In genomic region chr2:31912575-31912974, GRCm38 (mm10) we compare ENCODE assay signal across 11 mouse cellular contexts. TPM values are rescaled to one million over a fixed set of nuclear protein-coding genes. Genes with fewer than 3 reads are reported as not detected.
A peak's percentile ranks its signal among the peaks of the same experiment; 100 is the strongest.
DNase-seq lines count a peak whose midpoint lies in the region; ATAC-seq and TF ChIP-seq lines count a peak whose summit lies in the region.
"Had no signal": no experiment of that assay in that cellular context is flagged by ENCODE, and none has a peak within 500 bp of the region (broad histone marks: within the 10 kb centered on the region; RNA-seq: fewer than 3 reads in every experiment).

No protein-coding gene starts in this region.

- no peak for TF ChIP-seq POLR2A in bone marrow macrophage, adult 2 months (IDR thresholded peaks at IDR 0.05; ENCODE audit: borderline replicate concordance, low read depth, low read length)
- TF ChIP-seq POLR2A in small intestine, adult 2 months (IDR thresholded peaks at IDR 0.05; ENCODE audit: low read depth, low read length), result no peak

- no peaks in the 10 kb centered on the region; the same call in 1 of the 2 replicates for H3K27me3 ChIP-seq in hindbrain, embryonic 14.5 days (ENCODE audit: control insufficient read depth, insufficient read depth, low read length)
- H3K27me3 ChIP-seq in hindbrain, embryonic 12.5 days, result no peaks in the 10 kb centered on the region; the same call in 1 of the 2 replicates
- no peaks in the 10 kb centered on the region for H3K27me3 ChIP-seq in midbrain, embryonic 14.5 days (ENCODE audit: control insufficient read depth, insufficient read depth, low read length)
- no peaks in the 10 kb centered on the region for H3K27me3 ChIP-seq in midbrain, embryonic 16.5 days (ENCODE audit: control insufficient read depth, insufficient read depth, low read depth, low read length)
- H3K27me3 ChIP-seq in small intestine, adult 2 months (ENCODE audit: control insufficient read depth, insufficient read depth, low read length), result no peaks in the 10 kb centered on the region
- H3K27me3 ChIP-seq: embryonic facial prominence, embryonic 13.5 days; limb, embryonic 15.5 days had no signal

- H3K36me3 ChIP-seq in hindbrain, embryonic 14.5 days (replicated peaks; ENCODE audit: control insufficient read depth, insufficient read depth), result no peaks in the 10 kb centered on the region
- H3K36me3 ChIP-seq in hindbrain, embryonic 12.5 days, result no peaks in the 10 kb centered on the region
- H3K36me3 ChIP-seq in midbrain, embryonic 14.5 days (ENCODE audit: control insufficient read depth, insufficient read depth, low read length), result no peaks in the 10 kb centered on the region
- no peaks in the 10 kb centered on the region for H3K36me3 ChIP-seq in midbrain, embryonic 16.5 days (ENCODE audit: control insufficient read depth, insufficient read depth, low read length)
- H3K36me3 ChIP-seq in small intestine, adult 2 months (ENCODE audit: control insufficient read depth, insufficient read depth, low read length), result no peaks in the 10 kb centered on the region
- H3K36me3 ChIP-seq: embryonic facial prominence, embryonic 13.5 days; limb, embryonic 15.5 days had no signal

- no peak overlapping the region for H3K27ac ChIP-seq in hindbrain, embryonic 14.5 days
- H3K27ac ChIP-seq in hindbrain, embryonic 12.5 days, result no peak overlapping the region
- H3K27ac ChIP-seq in midbrain, embryonic 14.5 days (replicated peaks; ENCODE audit: low read depth, low read length), result no peak overlapping the region
- no peak overlapping the region for H3K27ac ChIP-seq in midbrain, embryonic 16.5 days (ENCODE audit: low read length)
- no peak overlapping the region for H3K27ac ChIP-seq in bone marrow macrophage, adult 2 months (ENCODE audit: insufficient read depth, low read depth, low read length)
- no peak overlapping the region for H3K27ac ChIP-seq in small intestine, adult 2 months (ENCODE audit: insufficient read depth, low read depth, low read length)
- H3K27ac ChIP-seq: embryonic facial prominence, embryonic 13.5 days; limb, embryonic 15.5 days had no signal

- H3K4me2 ChIP-seq in hindbrain, embryonic 14.5 days (replicated peaks), result no peak overlapping the region
- H3K4me2 ChIP-seq in hindbrain, embryonic 12.5 days (replicated peaks), result no peak overlapping the region
- no peak overlapping the region for H3K4me2 ChIP-seq in midbrain, embryonic 14.5 days (ENCODE audit: low read length)
- no peak overlapping the region for H3K4me2 ChIP-seq in midbrain, embryonic 16.5 days (ENCODE audit: low read length)
- H3K4me2 ChIP-seq: embryonic facial prominence, embryonic 13.5 days; limb, embryonic 15.5 days had no signal

- TF ChIP-seq CTCF in bone marrow macrophage, adult 2 months (IDR thresholded peaks at IDR 0.05; ENCODE audit: low read depth, low read length), result 0 out of 2 replicates have a peak, but pooled peaks have one; percentile 24
- TF ChIP-seq CTCF in small intestine, adult 2 months (IDR thresholded peaks at IDR 0.05; ENCODE audit: extremely low read depth, insufficient read length, insufficient replicate concordance, low read depth, low read length), result peak; percentile 35; the same call in 1 of the 2 replicates

- no peaks in the 10 kb centered on the region for H3K4me1 ChIP-seq in hindbrain, embryonic 14.5 days (replicated peaks; ENCODE audit: control insufficient read depth, insufficient read depth, low read length)
- no peaks in the 10 kb centered on the region for H3K4me1 ChIP-seq in hindbrain, embryonic 12.5 days
- H3K4me1 ChIP-seq in midbrain, embryonic 14.5 days (ENCODE audit: control insufficient read depth, insufficient read depth, low read length), result no peaks in the 10 kb centered on the region
- no peaks in the 10 kb centered on the region for H3K4me1 ChIP-seq in midbrain, embryonic 16.5 days (ENCODE audit: control insufficient read depth, insufficient read depth, low read length)
- no peaks in the 10 kb centered on the region for H3K4me1 ChIP-seq in bone marrow macrophage, adult 2 months (ENCODE audit: control insufficient read depth, insufficient read depth, low read length)
- no peaks in the 10 kb centered on the region for H3K4me1 ChIP-seq in small intestine, adult 2 months (ENCODE audit: control insufficient read depth, insufficient read depth, insufficient read length, low read length)
- H3K4me1 ChIP-seq: embryonic facial prominence, embryonic 13.5 days; limb, embryonic 15.5 days had no signal

- DNase-seq in hindbrain, embryonic 14.5 days (ENCODE audit: low spot score), result peak; percentile 37
- peak; percentile 72 for DNase-seq in midbrain, embryonic 14.5 days
- DNase-seq in urinary bladder, adult 2 months (ENCODE audit: low spot score), result no peak
- DNase-seq: gastrocnemius, postnatal 25 days had no signal

- H3K9ac ChIP-seq in hindbrain, embryonic 14.5 days, result no peak overlapping the region
- no peak overlapping the region for H3K9ac ChIP-seq in hindbrain, embryonic 12.5 days
- no peak overlapping the region for H3K9ac ChIP-seq in midbrain, embryonic 14.5 days (replicated peaks; ENCODE audit: low read length)
- no peak overlapping the region for H3K9ac ChIP-seq in midbrain, embryonic 16.5 days (ENCODE audit: low read depth, low read length)
- H3K9ac ChIP-seq: embryonic facial prominence, embryonic 13.5 days; limb, embryonic 15.5 days had no signal

- ATAC-seq in hindbrain, embryonic 14.5 days (ENCODE audit: low FRiP score), result no peak
- ATAC-seq in hindbrain, embryonic 12.5 days (ENCODE audit: low FRiP score), result no peak
- no peak; the same call in 1 of the 2 replicates for ATAC-seq in midbrain, embryonic 14.5 days (ENCODE audit: low FRiP score, low TSS enrichment)
- no peak for ATAC-seq in midbrain, embryonic 16.5 days
- ATAC-seq: activated CD4-positive, CD25-positive, alpha-beta regulatory T cell, adult 4 months had no signal

- WGBS in hindbrain, embryonic 14.5 days, result 73% methylated on average over 4 of the region's 4 CpGs
- WGBS in hindbrain, embryonic 12.5 days, result 83% methylated on average over 4 of the region's 4 CpGs
- 75% methylated on average over 4 of the region's 4 CpGs for WGBS in midbrain, embryonic 14.5 days
- 72% methylated on average over 4 of the region's 4 CpGs for WGBS in midbrain, embryonic 16.5 days
- 77% methylated on average over 4 of the region's 4 CpGs for WGBS in small intestine, adult 2 months

- H3K9me3 ChIP-seq in hindbrain, embryonic 14.5 days (ENCODE audit: control insufficient read depth, low read length), result no peaks in the 10 kb centered on the region
- H3K9me3 ChIP-seq in hindbrain, embryonic 12.5 days (replicated peaks), result no peaks in the 10 kb centered on the region
- H3K9me3 ChIP-seq in midbrain, embryonic 14.5 days (ENCODE audit: control insufficient read depth, low read length), result no peaks in the 10 kb centered on the region
- H3K9me3 ChIP-seq in midbrain, embryonic 16.5 days (replicated peaks; ENCODE audit: control insufficient read depth, low read length, poor library complexity, severe bottlenecking), result no peaks in the 10 kb centered on the region
- H3K9me3 ChIP-seq: embryonic facial prominence, embryonic 13.5 days; limb, embryonic 15.5 days had no signal

- H3K4me3 ChIP-seq in hindbrain, embryonic 14.5 days (replicated peaks; ENCODE audit: low read length), result no peak overlapping the region
- no peak overlapping the region for H3K4me3 ChIP-seq in hindbrain, embryonic 12.5 days
- no peak overlapping the region for H3K4me3 ChIP-seq in midbrain, embryonic 14.5 days (replicated peaks; ENCODE audit: low read depth, low read length)
- no peak overlapping the region for H3K4me3 ChIP-seq in midbrain, embryonic 16.5 days (ENCODE audit: low read depth, low read length)
- no peak overlapping the region for H3K4me3 ChIP-seq in bone marrow macrophage, adult 2 months (ENCODE audit: insufficient read depth, low read length)
- no peak overlapping the region for H3K4me3 ChIP-seq in small intestine, adult 2 months (ENCODE audit: low read depth, low read length)
- H3K4me3 ChIP-seq: embryonic facial prominence, embryonic 13.5 days; limb, embryonic 15.5 days had no signal

RNA-seq across cellular contexts. Expression of gene Lamc3, which starts 25.5 kb away (rescaled TPM):
- polyA plus RNA-seq in hindbrain, embryonic 14.5 days (2014; fragmentation: Nextera tagmentation; extraction: Ambion mirVana), result 4.9 and 6.1 TPM in 2 replicates
- 7.2 and 7.6 TPM in 2 replicates for polyA plus RNA-seq in hindbrain, embryonic 12.5 days (2016; fragmentation: Nextera tagmentation; extraction: Ambion mirVana)
- 1.1 and 6.6 TPM in 2 replicates for polyA plus RNA-seq in midbrain, embryonic 14.5 days (2014; fragmentation: Nextera tagmentation; extraction: Ambion mirVana)
- 3.9 and 4.0 TPM in 2 replicates for polyA plus RNA-seq in midbrain, embryonic 16.5 days (2015; fragmentation: Nextera tagmentation; extraction: Ambion mirVana)
- polyA plus RNA-seq in bone marrow macrophage, adult 2 months (2012; ENCODE audit: insufficient read depth, insufficient read length, missing spikeins), result not detected in 2 replicates
- polyA plus RNA-seq in small intestine, adult 2 months (2012; rRNA removed), result 2.2 and 4.4 TPM in 2 replicates
- polyA plus RNA-seq in urinary bladder, adult 2 months (2012; rRNA removed), result 2.8 and 4.1 TPM in 2 replicates
- polyA plus RNA-seq: activated CD4-positive, CD25-positive, alpha-beta regulatory T cell, adult 4 months had no signal

RNA-seq across cellular contexts. Expression of gene Aif1l, which starts 37.4 kb away (rescaled TPM):
- 22.8 and 28.4 TPM in 2 replicates for polyA plus RNA-seq in hindbrain, embryonic 14.5 days (2014; fragmentation: Nextera tagmentation; extraction: Ambion mirVana)
- polyA plus RNA-seq in hindbrain, embryonic 12.5 days (2016; fragmentation: Nextera tagmentation; extraction: Ambion mirVana), result 44.1 and 58.0 TPM in 2 replicates
- 24.2 and 34.7 TPM in 2 replicates for polyA plus RNA-seq in midbrain, embryonic 14.5 days (2014; fragmentation: Nextera tagmentation; extraction: Ambion mirVana)
- polyA plus RNA-seq in midbrain, embryonic 16.5 days (2015; fragmentation: Nextera tagmentation; extraction: Ambion mirVana), result 27.0 and 28.3 TPM in 2 replicates
- not detected in 2 replicates for polyA plus RNA-seq in bone marrow macrophage, adult 2 months (2012; ENCODE audit: insufficient read depth, insufficient read length, missing spikeins)
- 0.47 and 0.80 TPM in 2 replicates for polyA plus RNA-seq in small intestine, adult 2 months (2012; rRNA removed)
- 4.1 and 5.4 TPM in 2 replicates for polyA plus RNA-seq in urinary bladder, adult 2 months (2012; rRNA removed)
- polyA plus RNA-seq: activated CD4-positive, CD25-positive, alpha-beta regulatory T cell, adult 4 months had no signal
